Mouse (Mus musculus) small intestine, adult 2 months (tissue): Measurements from ENCODE around the gene Phf23. TPM values are rescaled to one million over a fixed set of nuclear protein-coding genes. Genes with fewer than 3 reads are reported as not detected.

Experiments
- H3K27ac ChIP-seq: fragments of 200-500 bp; 2 replicates; pipeline ENCODE4 v1.5.1; 2012; ENCODE audit warnings: low read depth, low read length, control low read depth, inconsistent platforms; ENCODE audit not compliant: insufficient read depth
- H3K27me3 ChIP-seq: fragments of 200-500 bp; 2 replicates; pipeline ENCODE4 v1.6.1; 2012; ENCODE audit warnings: mild to moderate bottlenecking, moderate library complexity, low read length, inconsistent platforms; ENCODE audit not compliant: control insufficient read depth, insufficient read depth
- H3K36me3 ChIP-seq: fragments of 200-500 bp; 2 replicates; pipeline ENCODE4 v1.6.1; 2012; ENCODE audit warnings: mild to moderate bottlenecking, low read length, control low read depth, inconsistent platforms; ENCODE audit not compliant: control insufficient read depth, insufficient read depth
- H3K4me1 ChIP-seq: fragments of 200-500 bp; 2 replicates; pipeline ENCODE4 v1.6.1; 2012; ENCODE audit warnings: low read length, inconsistent platforms, mixed read lengths; ENCODE audit not compliant: control insufficient read depth, insufficient read depth, insufficient read length
- H3K4me3 ChIP-seq: fragments of 200-500 bp; 2 replicates; pipeline ENCODE4 v1.5.1; 2012; ENCODE audit warnings: low read depth, mild to moderate bottlenecking, control low read depth, inconsistent platforms, low read length, moderate library complexity
- CTCF ChIP-seq: fragments of 200-500 bp; IDR thresholded peaks from 2 replicates; pipeline ENCODE4 v1.5.1; 2012; ENCODE audit warnings: low read depth, mild to moderate bottlenecking, control low read depth, inconsistent platforms, low read length, moderate library complexity, mixed read lengths; ENCODE audit not compliant: insufficient replicate concordance, insufficient read length; ENCODE audit errors: extremely low read depth
- POLR2A ChIP-seq: fragments of 200-500 bp; IDR thresholded peaks from 2 replicates; pipeline ENCODE4 v1.6.1; 2012; ENCODE audit warnings: low read depth, mild to moderate bottlenecking, control low read depth, inconsistent platforms, low read length, moderate library complexity
- WGBS: fragments of 180-500 bp; shearing (Covaris S2); methylation state at CpG from one replicate; pipeline ENCODE4 v1.1.7; 2018; 5-methylcytosine and 5-hydroxymethylcytosine counted together
- polyA plus RNA-seq: library from polyadenylated mRNA; depleted of rRNA; stranded (reverse); fragments of >200 nt; gene quantifications from 2 replicates; pipeline ENCODE4 v1.2.3, GENCODE M21; 2012; rRNA removed

The Phf23 gene
- polyA plus RNA-seq, 1 experiment: 12.4 TPM

DNA sequence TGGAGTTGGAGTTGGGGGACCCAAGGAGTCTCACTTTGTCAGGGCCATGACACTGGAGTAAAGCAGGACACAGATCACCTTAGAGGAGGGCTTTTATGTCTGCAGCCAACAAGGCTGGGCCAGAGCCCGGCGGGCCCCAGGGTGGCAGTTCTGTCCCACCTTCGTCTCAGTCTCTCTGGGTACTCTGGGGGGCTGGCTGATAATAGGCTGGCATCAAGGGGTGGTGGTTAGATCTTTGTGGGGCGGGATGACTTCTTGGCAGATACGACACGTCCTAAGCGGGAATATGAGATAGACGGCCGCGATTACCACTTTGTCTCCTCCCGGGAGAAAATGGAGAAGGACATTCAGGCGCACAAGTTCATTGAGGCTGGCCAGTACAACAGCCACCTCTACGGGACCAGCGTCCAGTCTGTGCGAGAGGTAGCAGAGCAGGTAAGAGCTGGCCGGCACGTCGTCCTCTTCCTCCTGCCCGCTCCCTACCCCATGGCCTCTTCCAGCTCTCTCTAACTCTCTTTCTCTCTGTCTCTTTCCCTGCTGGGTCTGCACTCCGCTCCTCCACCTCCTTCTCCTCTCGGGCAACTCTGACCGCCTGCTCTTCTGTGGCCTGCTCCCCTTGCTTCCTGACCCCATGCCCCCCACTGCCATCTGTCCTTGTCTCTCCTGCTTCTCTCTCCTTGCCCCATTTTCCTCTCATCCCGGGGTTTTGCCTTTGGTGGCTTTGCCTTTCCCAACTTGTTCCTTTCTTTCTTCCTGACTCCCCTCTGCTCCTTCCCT is 46.9 kb downstream of the Phf23 start:
- H3K4me3 ChIP-seq: no peak overlapping the region
- WGBS: 88% methylated on average over 23 of the region's 23 CpGs
- H3K27me3 ChIP-seq: no peaks in the 10 kb centered on the region
- TF ChIP-seq POLR2A (no peak), CTCF (no peak)
- peaks cover 3% of the 10 kb centered on the region; the same call in 1 of the 2 replicates for H3K36me3 ChIP-seq
- H3K4me1 ChIP-seq: peaks cover 4% of the 10 kb centered on the region; the same call in 1 of the 2 replicates
- H3K27ac ChIP-seq: no peak overlapping the region

DNA sequence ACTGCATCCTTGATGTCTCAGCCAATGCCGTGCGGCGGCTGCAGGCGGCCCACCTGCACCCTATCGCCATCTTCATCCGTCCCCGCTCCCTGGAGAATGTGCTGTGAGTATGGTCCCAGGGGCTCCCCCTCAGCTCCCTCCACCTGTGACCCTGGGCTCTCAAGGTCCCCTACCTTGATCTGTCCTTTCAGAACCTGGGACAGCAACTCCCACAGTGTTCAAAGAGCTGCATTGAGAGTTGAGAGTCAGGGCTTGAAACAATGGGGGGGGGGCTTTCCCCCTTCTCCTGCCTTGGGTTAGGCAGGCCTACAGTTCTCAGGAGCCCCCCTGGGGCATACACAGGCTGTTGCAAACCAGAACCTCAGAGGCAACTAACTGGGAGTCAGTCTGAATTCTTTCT is 48.1 kb downstream of the Phf23 start:
- no peak overlapping the region for H3K27ac ChIP-seq
- no peak for TF ChIP-seq POLR2A
- TF ChIP-seq CTCF: no peak

DNA sequence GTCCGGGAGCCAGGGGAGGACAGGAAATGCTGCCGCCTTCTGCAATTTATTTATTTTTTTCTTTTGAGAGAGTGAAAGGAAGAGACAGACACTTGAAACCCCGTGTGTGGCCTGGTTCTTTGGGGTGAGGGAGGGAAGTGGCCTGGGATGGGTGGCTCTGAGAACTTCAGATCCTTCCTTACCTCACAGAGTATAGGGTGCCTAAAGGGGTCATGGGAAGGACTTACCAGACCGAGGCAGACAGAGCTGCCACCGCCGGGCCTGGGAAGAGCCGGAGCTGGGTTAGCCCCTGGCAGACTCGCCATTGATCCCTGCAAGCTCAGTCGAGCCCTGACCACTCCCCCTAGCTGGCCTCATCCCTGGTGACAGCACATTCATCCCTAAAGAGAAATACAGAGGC is 49.9 kb downstream of the Phf23 start:
- H3K4me1 ChIP-seq: no peaks in the 10 kb centered on the region
- H3K36me3 ChIP-seq: peaks cover 3% of the 10 kb centered on the region; the same call in 1 of the 2 replicates
- TF ChIP-seq CTCF: no peak
- TF ChIP-seq POLR2A: no peak
- no peak overlapping the region for H3K27ac ChIP-seq
- no peak overlapping the region for H3K4me3 ChIP-seq
- H3K27me3 ChIP-seq: no peaks in the 10 kb centered on the region
- 61% methylated on average over 9 of the region's 9 CpGs for WGBS

More for the DNA sequence above, 48.1 kb downstream of the Phf23 start:
- H3K4me1 ChIP-seq: no peaks in the 10 kb centered on the region
- no peaks in the 10 kb centered on the region for H3K27me3 ChIP-seq
- H3K36me3 ChIP-seq: peaks cover 3% of the 10 kb centered on the region; the same call in 1 of the 2 replicates
- no peak overlapping the region for H3K4me3 ChIP-seq
- WGBS: 86% methylated on average over 7 of the region's 7 CpGs

DNA sequence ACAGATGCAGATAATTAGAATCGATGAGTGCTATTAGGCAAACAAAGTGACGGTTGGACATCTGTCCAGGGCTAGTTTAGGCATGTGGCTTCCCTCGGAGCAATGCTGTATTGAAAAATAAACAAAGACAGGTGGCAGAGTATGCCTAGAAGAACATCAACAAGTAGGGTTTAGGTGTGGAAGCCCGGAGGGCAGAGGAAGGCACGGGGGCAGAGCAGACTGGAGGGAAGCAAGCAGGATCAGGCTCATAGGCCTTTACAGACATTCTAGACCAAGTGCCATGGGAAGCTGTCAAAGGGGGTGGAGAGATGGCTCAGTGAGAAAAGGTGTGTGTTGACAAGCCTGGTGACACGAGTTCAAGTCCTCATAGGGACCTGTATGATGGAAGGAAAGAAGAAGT is 53.8 kb downstream of the Phf23 start:
- 54% methylated on average over 6 of the region's 6 CpGs for WGBS
- TF ChIP-seq CTCF (no peak), POLR2A (no peak)
- no peaks in the 10 kb centered on the region for H3K36me3 ChIP-seq
- no peak overlapping the region for H3K27ac ChIP-seq
- no peaks in the 10 kb centered on the region for H3K4me1 ChIP-seq
- no peak overlapping the region for H3K4me3 ChIP-seq
- H3K27me3 ChIP-seq: no peaks in the 10 kb centered on the region

Other genes starting within 250 kb of the Phf23 start
- gene Polr2a, start 237.1 kb upstream of the Phf23 start, polyA plus RNA-seq: 22.5 and 62.3 TPM in 2 replicates
- 0.08 and 0.16 TPM in 2 replicates for gene Slc35g3, start 233.8 kb upstream of the Phf23 start, polyA plus RNA-seq
- gene Zbtb4, start 229.9 kb upstream of the Phf23 start, polyA plus RNA-seq: 12.1 and 16.5 TPM in 2 replicates
- 5.5 and 8.7 TPM in 2 replicates for gene Chrnb1, start 199.8 kb upstream of the Phf23 start, polyA plus RNA-seq
- 3.6 and 4.8 TPM in 2 replicates for gene Fgf11, start 193.9 kb upstream of the Phf23 start, polyA plus RNA-seq
- 30.5 and 63.0 TPM in 2 replicates for gene Tmem102, start 190.2 kb upstream of the Phf23 start, polyA plus RNA-seq
- not detected in 2 replicates for gene Gm39566, start 180.5 kb upstream of the Phf23 start, polyA plus RNA-seq
- gene Spem2, start 177.3 kb upstream of the Phf23 start, polyA plus RNA-seq: not detected in 2 replicates
- not detected in 2 replicates for gene Spem1, start 173.6 kb upstream of the Phf23 start, polyA plus RNA-seq
- gene Nlgn2, start 158.0 kb upstream of the Phf23 start, polyA plus RNA-seq: 11.1 and 12.0 TPM in 2 replicates
- 98.8 and 99.3 TPM in 2 replicates for gene Tmem256, start 157.3 kb upstream of the Phf23 start, polyA plus RNA-seq
- 14.6 and 29.3 TPM in 2 replicates for gene Plscr3, start 149.4 kb upstream of the Phf23 start, polyA plus RNA-seq
- 21.1 and 46.3 TPM in 2 replicates for gene Tnk1, start 137.0 kb upstream of the Phf23 start, polyA plus RNA-seq
- gene Tmem95, start 117.8 kb upstream of the Phf23 start, polyA plus RNA-seq: not detected in 2 replicates
- 1.6 and 2.8 TPM in 2 replicates for gene Kctd11, start 114.4 kb upstream of the Phf23 start, polyA plus RNA-seq
- gene Acap1, start 100.2 kb upstream of the Phf23 start, polyA plus RNA-seq: 7.3 and 11.6 TPM in 2 replicates
- 1.8 and 2.6 TPM in 2 replicates for gene 2810408A11Rik, start 94.8 kb upstream of the Phf23 start, polyA plus RNA-seq
- 17.3 and 23.9 TPM in 2 replicates for gene Neurl4, start 94.7 kb upstream of the Phf23 start, polyA plus RNA-seq
- gene Gps2, start 81.9 kb upstream of the Phf23 start, polyA plus RNA-seq: 57.4 and 104 TPM in 2 replicates
- 136 and 230 TPM in 2 replicates for gene Eif5a, start 73.8 kb upstream of the Phf23 start, polyA plus RNA-seq
- 10.6 and 11.4 TPM in 2 replicates for gene Ybx2, start 60.0 kb upstream of the Phf23 start, polyA plus RNA-seq
- gene Slc2a4, start 47.6 kb upstream of the Phf23 start, polyA plus RNA-seq: 11.2 and 12.9 TPM in 2 replicates
- 521 and 1,844 TPM in 2 replicates for gene Cldn7, start 31.0 kb upstream of the Phf23 start, polyA plus RNA-seq
- 59.7 and 116 TPM in 2 replicates for gene Ctdnep1, start 14.6 kb upstream of the Phf23 start, polyA plus RNA-seq
- gene Elp5, start 13.3 kb upstream of the Phf23 start, polyA plus RNA-seq: 24.4 and 37.8 TPM in 2 replicates
- 211 and 564 TPM in 2 replicates for gene Gabarap, start 4.6 kb upstream of the Phf23 start, polyA plus RNA-seq
- 5.2 and 7.4 TPM in 2 replicates for gene Dvl2, start 4.8 kb downstream of the Phf23 start, polyA plus RNA-seq
- 65.6 and 109 TPM in 2 replicates for gene Acadvl, start 19.6 kb downstream of the Phf23 start, polyA plus RNA-seq
- gene Dlg4, start 21.2 kb downstream of the Phf23 start, polyA plus RNA-seq: 5.3 and 5.5 TPM in 2 replicates
- gene Asgr1, start 58.3 kb downstream of the Phf23 start, polyA plus RNA-seq: not detected in 2 replicates
- gene Asgr2, start 96.9 kb downstream of the Phf23 start, polyA plus RNA-seq: 0.16 and 0.30 TPM in 2 replicates
- gene Mgl2, start 134.6 kb downstream of the Phf23 start, polyA plus RNA-seq: 0.93 and 1.6 TPM in 2 replicates
- 0.24 and 1.0 TPM in 2 replicates for gene Clec10a, start 160.4 kb downstream of the Phf23 start, polyA plus RNA-seq
- gene Slc16a11, start 217.0 kb downstream of the Phf23 start, polyA plus RNA-seq: 6.6 and 12.7 TPM in 2 replicates
- 3.2 and 4.7 TPM in 2 replicates for gene Slc16a13, start 225.3 kb downstream of the Phf23 start, polyA plus RNA-seq
- 0.98 and 2.2 TPM in 2 replicates for gene Bcl6b, start 234.0 kb downstream of the Phf23 start, polyA plus RNA-seq
- 25.2 and 45.3 TPM in 2 replicates for gene 0610010K14Rik, start 242.1 kb downstream of the Phf23 start, polyA plus RNA-seq
- gene Gm21988, start 244.1 kb downstream of the Phf23 start, polyA plus RNA-seq: 2.6 and 4.4 TPM in 2 replicates
- gene Rnasek, start 244.1 kb downstream of the Phf23 start, polyA plus RNA-seq: 86.6 and 182 TPM in 2 replicates